Mouse (Mus musculus): Measurements from ENCODE around the gene Psmc3ip.

DNA sequence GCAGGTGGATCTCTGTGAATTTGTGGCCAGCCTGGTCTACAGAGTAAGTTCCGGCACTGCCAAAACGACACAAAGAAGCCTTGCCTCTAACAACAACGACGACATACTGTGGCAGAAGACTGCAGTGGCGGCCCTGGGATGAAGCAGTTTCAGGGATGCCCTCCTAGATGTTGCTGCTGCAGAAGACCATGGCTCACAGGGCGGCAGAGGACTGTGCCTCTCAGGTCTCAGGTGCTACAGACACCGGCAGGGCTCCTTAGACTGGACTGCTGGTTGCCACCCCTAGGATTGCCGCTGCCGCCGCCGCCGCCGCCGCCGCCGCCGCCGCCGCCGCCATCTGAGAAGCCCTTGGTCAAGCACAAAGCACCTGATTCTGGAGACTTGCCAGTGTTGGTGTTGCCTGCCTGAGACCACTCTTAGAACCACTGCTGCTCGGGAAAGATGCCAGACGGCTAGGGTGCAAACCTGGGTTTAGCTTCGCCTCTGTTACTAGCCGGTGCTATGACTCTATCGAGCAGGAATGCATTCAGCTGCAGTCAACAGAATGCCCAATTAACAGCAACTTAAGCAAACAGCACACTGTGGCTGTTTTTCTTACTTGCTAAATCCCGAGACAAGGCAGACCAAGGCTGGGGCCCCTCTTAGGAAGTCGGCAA, 45.1 kb upstream of the Psmc3ip start:
- TF ChIP-seq CTCF (IDR thresholded peaks at IDR 0.05) (no peak), EP300 (IDR thresholded peaks at IDR 0.05) (no peak)

All from lung, postnatal 0 days (tissue).